Mouse (Mus musculus) cortical plate, adult 2 months (tissue): ENCODE data around the gene Ncapd3. TPM values are rescaled to one million over a fixed set of nuclear protein-coding genes. Genes with fewer than 3 reads are reported as not detected.

ENCODE experiments used
- H3K27ac ChIP-seq: fragments of 200-500 bp; 2 replicates; pipeline ENCODE4 v1.5.1; 2012; ENCODE audit warnings: low read length, control low read depth, inconsistent platforms; ENCODE audit not compliant: insufficient read depth
- H3K4me1 ChIP-seq: fragments of 200-500 bp; 2 replicates; pipeline ENCODE4 v1.6.1; 2011; ENCODE audit warnings: low read length; ENCODE audit not compliant: control insufficient read depth, insufficient read depth
- H3K4me3 ChIP-seq: fragments of 200-500 bp; 2 replicates; pipeline ENCODE4 v1.5.1; 2011; ENCODE audit warnings: mild to moderate bottlenecking, low read length, control low read depth; ENCODE audit not compliant: insufficient read depth
- CTCF ChIP-seq: fragments of 200-500 bp; IDR thresholded peaks from 2 replicates; pipeline ENCODE4 v1.5.1; 2011; ENCODE audit warnings: mild to moderate bottlenecking, control low read depth, low read length; ENCODE audit not compliant: insufficient read depth; ENCODE audit errors: extremely low read depth
- POLR2A ChIP-seq: fragments of 200-500 bp; IDR thresholded peaks from 2 replicates; pipeline ENCODE4 v1.6.1; 2011; ENCODE audit warnings: mild to moderate bottlenecking, low read length, control low read depth; ENCODE audit not compliant: insufficient read depth; ENCODE audit errors: extremely low read depth
- polyA plus RNA-seq: library from polyadenylated mRNA; depleted of rRNA; stranded (reverse); fragments of >200 nt; gene quantifications from 2 replicates; pipeline ENCODE4 v1.2.3, GENCODE M21; 2012

Ncapd3 gene
- polyA plus RNA-seq, 1 experiment, result 35.2 TPM

GRCm38 (mm10) chr9:27029022-27029827 is 750 bp upstream of the Ncapd3 start:
- Histone ChIP-seq H3K4me1 (peaks cover 6% of the 10 kb centered on the region; the same call in 1 of the 2 replicates), H3K4me3 (peak overlapping the region; percentile 55), H3K27ac (peak overlapping the region; percentile 92)
- TF ChIP-seq CTCF, result no peak
- TF ChIP-seq POLR2A, result no peak

- Histone ChIP-seq H3K27ac (no peak overlapping the region), H3K4me3 (peak overlapping the region; percentile 55), H3K4me1 (peaks cover 2% of the 10 kb centered on the region; the same call in 1 of the 2 replicates)
- TF ChIP-seq POLR2A (no peak), CTCF (no peak)
These were observed 757 bp downstream of the Ncapd3 start for GRCm38 (mm10) chr9:27030763-27031100.

- Histone ChIP-seq H3K4me3 (no peak overlapping the region), H3K27ac (no peak overlapping the region), H3K4me1 (no peaks in the 10 kb centered on the region)
- TF ChIP-seq CTCF (no peak), POLR2A (no peak)
These were observed 13.9 kb downstream of the Ncapd3 start for GRCm38 (mm10) chr9:27043892-27044291.

- no peaks in the 10 kb centered on the region for H3K4me1 ChIP-seq
- H3K4me3 ChIP-seq, result no peak overlapping the region
- no peak overlapping the region for H3K27ac ChIP-seq
- TF ChIP-seq POLR2A (no peak), CTCF (no peak)
These were observed 19.5 kb downstream of the Ncapd3 start for GRCm38 (mm10) chr9:27049492-27049891.

- Histone ChIP-seq H3K4me1 (peaks cover 2% of the 10 kb centered on the region; the same call in 1 of the 2 replicates), H3K27ac (no peak overlapping the region), H3K4me3 (no peak overlapping the region)
- TF ChIP-seq CTCF (no peak), POLR2A (no peak)
These were observed 28.4 kb downstream of the Ncapd3 start for GRCm38 (mm10) chr9:27058341-27058740.

- no peak for TF ChIP-seq POLR2A
- no peak for TF ChIP-seq CTCF
- Histone ChIP-seq H3K4me3 (no peak overlapping the region), H3K4me1 (no peaks in the 10 kb centered on the region), H3K27ac (no peak overlapping the region)
These were observed 40.9 kb downstream of the Ncapd3 start for GRCm38 (mm10) chr9:27070895-27071294.

- TF ChIP-seq POLR2A (no peak), CTCF (no peak)
- no peak overlapping the region for H3K4me3 ChIP-seq
- H3K27ac ChIP-seq, result no peak overlapping the region
- H3K4me1 ChIP-seq, result no peaks in the 10 kb centered on the region
These were observed 44.7 kb downstream of the Ncapd3 start for GRCm38 (mm10) chr9:27074677-27075076.

- TF ChIP-seq CTCF, result no peak
- no peak for TF ChIP-seq POLR2A
- Histone ChIP-seq H3K4me1 (no peaks in the 10 kb centered on the region), H3K27ac (no peak overlapping the region), H3K4me3 (no peak overlapping the region)
These were observed 45.8 kb downstream of the Ncapd3 start for GRCm38 (mm10) chr9:27075812-27076211.

- Histone ChIP-seq H3K4me1 (peaks cover 4% of the 10 kb centered on the region), H3K4me3 (no peak overlapping the region), H3K27ac (no peak overlapping the region)
- no peak for TF ChIP-seq POLR2A
- TF ChIP-seq CTCF, result no peak
These were observed 56.3 kb downstream of the Ncapd3 start for GRCm38 (mm10) chr9:27086256-27086655.

GRCm38 (mm10) chr9:27087402-27087801 is 57.4 kb downstream of the Ncapd3 start:
- TF ChIP-seq CTCF, result no peak
- no peak for TF ChIP-seq POLR2A
- Histone ChIP-seq H3K4me1 (peaks cover 4% of the 10 kb centered on the region), H3K27ac (no peak overlapping the region), H3K4me3 (no peak overlapping the region)

- Histone ChIP-seq H3K27ac (no peak overlapping the region), H3K4me3 (no peak overlapping the region), H3K4me1 (peaks cover 4% of the 10 kb centered on the region)
- TF ChIP-seq POLR2A (no peak), CTCF (no peak)
These were observed 60.2 kb downstream of the Ncapd3 start for GRCm38 (mm10) chr9:27090134-27090533.
